Mouse (Mus musculus) right cerebral cortex, postnatal 10 days (tissue): Measurements from ENCODE around the gene Cdk5rap3.
A peak's percentile ranks its signal among the peaks of the same experiment; 100 is the strongest.

Source experiments
- DNase-seq, 2 experiments: peaks; one replicate each; pipeline ENCODE4 v3.0.0; 2021; ENCODE audit warnings: low spot score in 2 of 2

The Cdk5rap3 gene

GRCm38 (mm10) chr11:96861446-96861845, 54.9 kb downstream of the Cdk5rap3 start:
- DNase-seq = peak; percentile 62 to 68

GRCm38 (mm10) chr11:96860564-96860963, 55.7 kb downstream of the Cdk5rap3 start:
- DNase-seq = peak; percentile 77 to 87

- no peak for DNase-seq
Observed at GRCm38 (mm10) chr11:96859635-96860034, 56.7 kb downstream of the Cdk5rap3 start.

- no peak for DNase-seq
Observed at GRCm38 (mm10) chr11:96857446-96857845, 58.9 kb downstream of the Cdk5rap3 start.
